Mouse (Mus musculus) retina, postnatal 1 day (tissue): ENCODE measurements around the gene Coq5.
A peak's percentile ranks its signal among the peaks of the same experiment; 100 is the strongest.
"Not testable (repeated sequence)": the region's sequence is repeated elsewhere in the genome, so short reads cannot be mapped to it uniquely, and the experiment has no call there.

Experiments used
- DNase-seq: peaks from one replicate; pipeline ENCODE4 v3.0.0-alpha.2; 2012

Gene Coq5

GRCm38 (mm10) chr5:115267469-115268045, 11.9 kb upstream of the Coq5 start:
- DNase-seq: no peak

- DNase-seq: no peak
Measured at GRCm38 (mm10) chr5:115268266-115268665, 11.2 kb upstream of the Coq5 start.

- no peak for DNase-seq
Measured at GRCm38 (mm10) chr5:115269969-115270368, 9.5 kb upstream of the Coq5 start.

GRCm38 (mm10) chr5:115271931-115272811, 7.3 kb upstream of the Coq5 start:
- no peak for DNase-seq

- DNase-seq: peak; percentile 98
Measured at GRCm38 (mm10) chr5:115272812-115273548, 6.5 kb upstream of the Coq5 start, which contains the start of gene Rnf10. Gene Rnf10, minus strand, starts transcription at chr5:115272898.

- no peak for DNase-seq
Measured at GRCm38 (mm10) chr5:115273549-115274135, 5.8 kb upstream of the Coq5 start.

- no peak for DNase-seq
Measured at GRCm38 (mm10) chr5:115274353-115274752, 5.1 kb upstream of the Coq5 start.

- DNase-seq: no peak
Measured at GRCm38 (mm10) chr5:115274771-115275170, 4.7 kb upstream of the Coq5 start.

GRCm38 (mm10) chr5:115275998-115276397, 3.5 kb upstream of the Coq5 start:
- DNase-seq: peak; percentile 63

GRCm38 (mm10) chr5:115278053-115278452, 1.4 kb upstream of the Coq5 start:
- DNase-seq: no peak

- no peak for DNase-seq
Measured at GRCm38 (mm10) chr5:115278785-115279184, 681 bp upstream of the Coq5 start.

- peak; percentile 39 for DNase-seq
Measured at GRCm38 (mm10) chr5:115280050-115280687, 703 bp downstream of the Coq5 start.

GRCm38 (mm10) chr5:115284735-115285134, 5.3 kb downstream of the Coq5 start:
- DNase-seq: no peak

GRCm38 (mm10) chr5:115294173-115294572, 14.7 kb downstream of the Coq5 start:
- no peak for DNase-seq

GRCm38 (mm10) chr5:115296347-115296746, 16.9 kb downstream of the Coq5 start:
- DNase-seq: no peak

GRCm38 (mm10) chr5:115300035-115300744, 20.7 kb downstream of the Coq5 start:
- peak; percentile 87 for DNase-seq

- DNase-seq: peak; percentile 99
Measured at GRCm38 (mm10) chr5:115300792-115301614, 21.5 kb downstream of the Coq5 start, which contains the start of gene Dynll1. Gene Dynll1, minus strand, starts transcription at chr5:115300999.

- no peak for DNase-seq
Measured at GRCm38 (mm10) chr5:115301615-115302014, 22.1 kb downstream of the Coq5 start.

- not testable (repeated sequence) for DNase-seq
Measured at GRCm38 (mm10) chr5:115302190-115302589, 22.7 kb downstream of the Coq5 start.

GRCm38 (mm10) chr5:115312354-115312753, 32.9 kb downstream of the Coq5 start:
- no peak for DNase-seq
